Mouse (Mus musculus): ENCODE results near the gene Myh10.

The Myh10 gene

DNA sequence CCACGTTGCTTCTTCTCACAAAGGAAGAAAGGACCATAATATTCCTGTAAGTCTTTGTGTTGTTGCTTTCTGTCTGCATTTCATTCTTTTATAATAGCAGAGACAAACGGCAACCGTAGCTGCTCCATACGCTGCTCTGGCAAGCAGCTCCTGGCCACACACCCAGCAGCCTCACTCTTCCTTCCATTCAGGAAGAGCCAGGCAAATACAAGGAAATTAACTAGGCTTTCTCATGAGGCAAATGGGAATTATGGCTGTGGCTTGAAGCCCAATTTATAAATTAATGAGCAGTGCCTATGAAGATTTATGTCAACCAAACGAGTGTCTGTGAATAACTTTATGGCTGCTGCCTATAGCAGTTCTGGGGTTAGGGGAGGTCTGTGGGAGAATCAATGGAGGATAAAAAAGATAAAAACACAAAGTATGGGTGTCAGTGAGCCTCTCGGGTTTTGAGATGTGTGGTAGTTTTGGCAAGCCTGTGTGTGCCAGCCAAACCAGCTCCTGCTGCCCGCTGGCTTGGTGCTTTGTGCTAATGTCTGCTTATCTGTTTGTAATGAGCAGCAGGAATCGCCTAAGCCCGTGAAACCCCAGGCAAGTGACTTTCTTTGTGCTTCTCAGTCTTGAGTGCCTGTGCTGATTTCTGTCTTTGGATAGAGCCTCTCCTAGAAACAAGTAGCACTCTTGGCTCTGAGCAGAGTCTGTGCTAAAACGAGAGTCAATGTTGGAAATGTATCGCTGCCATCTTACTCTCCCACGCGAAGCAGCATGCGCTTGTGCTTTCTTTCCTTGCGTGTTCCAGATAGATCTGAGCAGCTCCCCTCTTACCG, 54.2 kb downstream of the Myh10 start:
- peak in 1 of 2 experiments; percentile 25 for DNase-seq (ENCODE audit: low spot score in 2 of 2)

DNA sequence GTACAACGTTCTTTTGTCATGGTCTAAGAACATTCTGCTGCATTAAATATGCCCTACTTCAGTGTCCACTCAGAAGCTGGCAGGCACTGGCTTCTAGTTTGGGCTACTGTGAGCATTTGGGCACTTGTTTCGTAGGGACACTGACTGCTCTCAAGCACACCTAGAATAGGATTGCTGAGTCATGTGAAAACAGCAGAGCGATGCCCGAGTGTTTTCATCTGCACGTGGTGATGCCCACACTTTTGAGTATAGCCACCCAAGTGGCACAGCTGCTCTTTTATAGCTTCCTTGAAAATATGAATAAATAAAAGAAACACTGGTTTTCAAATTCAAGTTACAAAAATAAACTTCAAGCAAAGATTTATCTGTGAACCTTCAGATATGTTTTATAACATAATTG, 56.8 kb downstream of the Myh10 start:
- no peak for DNase-seq (ENCODE audit: low spot score in 2 of 2)

- no peak for DNase-seq (ENCODE audit: low spot score in 2 of 2)
Observed at GRCm38 (mm10) chr11:68750206-68750605, 58.8 kb downstream of the Myh10 start.

GRCm38 (mm10) chr11:68750938-68751337, 59.6 kb downstream of the Myh10 start:
- DNase-seq (ENCODE audit: low spot score in 2 of 2), result peak in 1 of 2 experiments; percentile 18

GRCm38 (mm10) chr11:68754283-68754682, 62.9 kb downstream of the Myh10 start:
- DNase-seq (ENCODE audit: low spot score in 2 of 2), result no peak

DNA sequence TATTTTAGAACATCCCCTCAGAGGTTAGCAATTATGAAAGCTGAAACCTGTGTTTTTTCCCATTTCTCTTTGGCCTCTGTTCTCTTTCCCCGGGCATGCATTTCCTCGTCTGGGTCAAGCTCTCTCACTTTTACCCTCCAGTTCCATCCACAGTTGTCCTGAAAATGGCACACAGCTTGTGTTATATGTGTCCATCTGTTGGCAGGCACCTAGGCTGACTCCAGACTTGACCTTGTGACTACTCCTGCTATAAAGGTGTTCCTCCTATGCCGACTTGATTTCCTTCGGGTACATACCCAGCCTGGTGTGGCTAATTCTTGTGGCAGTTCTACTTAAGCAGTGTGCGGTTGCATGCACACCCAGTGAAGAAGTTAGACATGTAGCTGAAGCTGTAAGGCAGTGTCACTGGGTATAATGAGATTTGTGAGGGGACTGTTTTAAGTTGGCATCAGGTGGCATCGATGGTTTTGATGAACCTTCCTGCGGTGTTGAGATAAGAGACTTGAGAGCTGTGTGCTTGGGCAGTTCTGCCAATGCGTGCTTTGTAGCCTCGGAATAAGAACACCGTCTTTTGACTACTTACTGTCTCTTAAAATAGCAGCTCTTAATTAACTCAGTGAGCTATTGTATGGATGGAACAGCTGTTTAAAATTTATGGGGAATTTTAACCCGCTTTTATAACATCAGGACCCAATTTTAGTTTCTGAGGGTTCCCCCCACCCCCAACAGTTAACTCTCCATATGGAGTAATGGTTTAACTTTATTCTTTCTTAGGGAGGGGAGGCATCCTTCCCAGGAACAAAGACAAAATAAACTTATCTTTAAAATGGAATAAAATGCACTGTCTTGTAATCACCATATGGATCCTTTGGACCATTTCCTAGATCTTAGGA, 65.3 kb downstream of the Myh10 start:
- DNase-seq (ENCODE audit: low spot score in 2 of 2), result no peak

DNA sequence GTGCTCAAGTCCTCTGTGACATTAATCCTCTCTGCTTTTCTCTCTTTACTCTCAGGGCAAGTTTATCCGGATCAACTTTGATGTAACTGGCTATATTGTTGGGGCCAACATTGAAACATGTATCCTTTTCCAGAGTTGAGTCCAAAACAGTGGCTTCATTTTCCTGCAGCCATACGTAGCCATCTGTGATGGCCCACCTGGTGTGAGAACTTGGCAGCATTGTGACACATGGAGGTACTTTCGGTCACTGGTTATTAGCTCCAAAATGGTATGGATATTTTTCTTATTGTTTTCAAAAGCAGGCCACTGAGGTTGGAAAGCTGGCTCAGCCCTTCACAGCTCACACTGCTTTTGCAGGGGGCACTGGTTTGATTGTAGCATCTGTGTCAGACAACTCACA, 68.3 kb downstream of the Myh10 start:
- peak in 1 of 2 experiments; percentile 27 for DNase-seq (ENCODE audit: low spot score in 2 of 2)

DNA sequence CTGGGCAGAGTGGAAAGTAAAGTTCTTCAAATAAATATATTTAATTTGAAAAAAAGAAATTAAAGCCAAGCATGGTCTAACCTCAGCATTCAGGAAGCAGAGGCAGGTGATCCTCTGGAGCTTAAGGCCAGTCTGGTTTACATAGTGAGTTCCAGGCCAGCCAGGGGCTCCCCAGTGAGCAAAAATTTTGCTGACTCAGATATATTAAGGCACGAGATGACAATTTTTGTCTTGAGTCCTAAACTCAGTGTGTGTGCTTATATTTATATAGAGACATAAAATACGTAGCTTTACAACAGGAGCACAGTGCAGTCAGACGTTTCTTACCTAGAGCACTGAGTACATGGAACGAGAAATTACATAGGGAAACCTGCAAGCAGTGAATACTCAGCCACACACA, 69.8 kb downstream of the Myh10 start:
- no peak for DNase-seq (ENCODE audit: low spot score in 2 of 2)

DNA sequence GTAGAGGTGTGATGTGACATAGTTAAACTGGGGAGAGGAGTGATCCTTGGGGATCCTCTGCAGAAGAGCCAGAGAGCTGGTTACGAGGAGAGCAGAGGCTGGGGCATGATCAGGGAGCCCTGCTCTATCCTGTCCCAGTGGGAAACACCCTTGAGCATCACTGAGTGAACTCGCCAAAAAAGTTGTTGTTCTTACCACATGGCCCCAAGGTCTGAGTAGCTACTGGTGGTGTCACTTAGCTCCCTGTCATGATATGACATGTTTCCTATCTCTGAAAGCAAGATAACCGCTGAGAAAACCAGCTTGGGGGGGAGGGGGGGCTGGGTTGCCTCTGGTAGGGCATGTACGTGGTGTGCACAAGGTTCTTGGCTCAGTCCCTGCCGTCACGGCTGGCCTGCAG, 70.3 kb downstream of the Myh10 start:
- no peak for DNase-seq (ENCODE audit: low spot score in 2 of 2)

DNA sequence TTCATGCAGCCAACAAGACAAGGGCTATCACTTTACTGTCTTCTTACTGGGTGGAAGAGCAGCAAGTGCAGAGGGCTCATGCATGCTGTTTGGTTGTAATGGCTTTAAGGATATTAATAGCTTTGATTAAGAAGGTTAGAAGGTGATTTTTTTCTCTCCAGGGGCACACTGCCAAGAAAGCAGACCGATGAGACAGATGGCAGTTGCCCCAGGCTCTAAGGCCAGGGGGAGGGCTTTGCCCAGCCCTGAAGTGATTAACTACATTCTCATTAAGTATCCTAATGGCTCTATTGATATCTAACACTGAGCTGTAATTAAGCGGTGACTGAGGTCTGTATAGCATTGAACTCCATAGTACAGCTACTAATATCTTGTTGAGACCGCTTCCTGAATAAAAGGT, 73.3 kb downstream of the Myh10 start:
- DNase-seq (ENCODE audit: low spot score in 2 of 2), result peak in 1 of 2 experiments; percentile 44

- DNase-seq (ENCODE audit: low spot score in 2 of 2), result no peak
Observed at GRCm38 (mm10) chr11:68767762-68768542, 76.6 kb downstream of the Myh10 start.

DNA sequence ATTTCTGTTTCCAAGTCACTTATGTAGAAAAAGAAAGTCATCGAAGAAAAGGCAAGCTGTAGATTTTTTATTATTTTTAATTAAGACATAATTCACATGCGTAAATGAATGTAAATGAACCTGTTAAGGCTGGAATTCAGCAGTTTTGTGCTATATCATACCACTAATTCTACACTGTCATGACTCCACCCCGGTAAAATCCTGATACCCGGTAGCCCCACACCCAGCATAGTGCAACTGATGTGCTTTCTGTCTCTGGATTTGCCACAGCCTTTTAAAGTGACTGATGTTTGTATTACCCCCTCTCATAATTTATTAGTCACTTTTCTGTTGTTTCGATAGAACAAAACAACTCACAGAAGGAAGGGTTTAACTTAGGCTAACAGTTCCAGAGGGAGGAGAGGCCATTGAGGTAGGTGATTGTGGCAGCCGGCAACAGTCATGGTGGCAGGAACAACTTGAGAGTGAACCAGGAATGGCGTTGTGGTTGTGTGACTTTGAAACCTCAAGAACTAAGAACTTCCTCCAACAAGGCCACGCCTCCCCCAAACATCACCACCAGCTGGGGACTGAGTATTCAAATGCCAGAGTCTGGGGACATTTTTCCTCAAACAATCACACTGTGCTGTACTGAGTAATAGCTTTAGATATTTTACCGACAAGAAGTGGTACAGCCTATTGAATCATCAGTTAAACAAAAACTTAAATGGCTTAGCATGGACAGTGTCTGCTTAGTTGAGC, 78.6 kb downstream of the Myh10 start:
- DNase-seq (ENCODE audit: low spot score in 2 of 2), result no peak

DNA sequence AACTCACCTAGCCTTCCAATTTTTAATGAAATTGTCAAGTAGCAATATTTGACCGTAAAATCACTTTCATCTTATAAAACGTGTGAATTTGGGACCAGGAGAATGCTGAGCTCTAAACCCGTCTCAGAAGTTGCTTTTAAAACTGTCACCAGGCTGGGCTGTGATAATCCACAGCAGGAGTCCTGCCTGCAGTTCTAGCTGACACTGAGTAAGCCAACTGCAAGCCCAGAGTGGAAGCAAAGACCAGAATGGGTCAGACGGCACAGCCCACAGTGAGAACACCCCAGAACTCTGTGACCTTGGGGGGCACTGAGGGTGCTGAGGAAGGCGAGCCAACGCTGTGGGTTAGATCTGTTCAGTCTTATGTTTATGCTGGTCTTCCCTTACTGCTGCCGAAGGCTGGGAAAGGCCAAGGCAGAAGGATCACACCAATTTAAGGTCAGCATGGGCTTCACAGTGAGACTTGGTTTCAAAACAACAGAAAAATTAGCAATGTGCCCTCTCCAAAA, 84.8 kb downstream of the Myh10 start:
- no peak for DNase-seq (ENCODE audit: low spot score in 2 of 2)

- DNase-seq (ENCODE audit: low spot score in 2 of 2), result no peak
Observed at GRCm38 (mm10) chr11:68777933-68778332, 86.6 kb downstream of the Myh10 start.

- no peak for DNase-seq (ENCODE audit: low spot score in 2 of 2)
Observed at GRCm38 (mm10) chr11:68778855-68779254, 87.5 kb downstream of the Myh10 start.

DNA sequence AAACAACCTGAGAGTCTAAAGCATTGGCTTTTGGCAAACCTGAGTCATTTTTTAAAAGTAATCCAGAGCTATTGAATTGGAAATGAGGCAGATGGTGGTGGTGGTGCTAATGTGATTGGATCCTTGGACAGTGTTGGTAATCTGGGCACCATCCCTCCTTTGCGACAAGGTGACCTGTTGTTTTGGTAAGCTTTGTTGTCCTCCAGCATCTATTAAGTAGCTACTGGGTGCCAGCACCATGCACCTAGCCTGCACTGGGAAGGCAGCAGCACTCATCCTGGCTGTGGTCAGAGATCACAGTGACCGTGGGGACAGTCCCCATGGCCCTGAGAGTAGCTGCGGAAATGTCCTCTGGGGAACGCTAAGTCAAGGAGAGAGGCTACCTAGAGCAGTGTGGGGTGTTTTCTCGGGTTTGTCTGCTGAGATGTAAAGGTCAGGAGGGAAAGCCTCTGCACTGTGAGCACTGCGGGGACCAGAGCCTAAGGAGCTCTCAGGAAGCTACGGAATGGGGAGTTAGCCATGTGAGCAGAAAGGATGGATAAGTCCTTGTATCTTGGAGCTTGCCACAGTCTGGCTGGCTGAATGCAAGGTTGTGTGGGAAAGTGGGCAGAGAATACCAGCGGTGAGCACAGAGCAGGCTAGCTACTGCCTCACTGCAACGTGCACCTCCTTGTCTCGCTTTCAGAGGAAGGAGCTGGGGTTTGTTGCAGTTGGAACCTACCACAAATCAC, 88.5 kb downstream of the Myh10 start:
- no peak for DNase-seq (ENCODE audit: low spot score in 2 of 2)

DNA sequence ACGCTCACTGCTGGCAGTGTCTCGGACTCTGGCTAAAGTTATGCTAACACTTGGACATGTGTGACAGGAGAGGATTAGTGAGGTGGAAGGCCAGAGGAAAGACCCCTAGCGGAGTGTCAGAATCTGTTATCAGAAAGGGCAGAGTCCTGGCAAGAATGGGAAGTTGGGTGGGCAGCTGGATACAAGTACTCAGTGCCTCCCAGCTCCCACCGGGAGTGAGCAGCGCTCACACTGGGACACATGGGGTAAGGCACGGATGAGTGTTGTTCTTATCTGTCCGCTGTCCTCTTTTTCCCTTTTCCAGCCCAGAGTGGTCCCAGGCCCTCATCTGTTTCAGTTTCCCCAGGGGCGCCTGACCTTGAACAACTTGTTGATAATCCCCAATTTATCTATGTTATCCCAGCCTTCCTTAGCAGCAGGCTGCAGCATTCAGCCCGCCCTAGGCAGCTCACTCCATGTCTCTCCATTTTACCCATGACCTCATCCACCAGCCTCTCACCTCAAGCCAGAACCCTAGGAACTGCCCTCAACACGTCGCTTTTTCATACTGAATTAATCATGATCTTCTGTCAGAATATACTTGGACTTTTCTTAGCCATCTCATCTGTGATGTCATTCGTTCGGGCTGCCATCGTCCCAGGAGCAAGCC, 89.2 kb downstream of the Myh10 start:
- no peak for DNase-seq (ENCODE audit: low spot score in 2 of 2)

DNA sequence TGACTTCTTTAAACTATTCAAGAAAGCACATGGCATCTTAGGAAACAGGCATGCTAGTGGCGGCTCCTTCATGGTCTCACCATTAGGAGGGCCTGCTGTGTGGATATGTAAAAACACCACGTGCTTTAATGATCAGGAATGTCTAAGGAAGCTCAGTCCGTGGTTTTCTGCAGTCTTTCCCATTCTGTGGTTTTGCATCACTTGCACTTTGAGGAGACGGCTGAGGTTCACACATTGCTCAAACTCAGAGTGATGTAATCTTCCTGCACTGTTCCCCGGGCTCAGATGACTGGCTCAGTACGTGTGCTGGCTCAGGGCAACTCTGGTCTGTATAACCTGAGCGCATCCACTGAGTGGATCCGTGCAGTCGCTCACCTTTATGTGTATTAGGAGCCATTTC, 91.0 kb downstream of the Myh10 start:
- DNase-seq (ENCODE audit: low spot score in 2 of 2), result no peak

DNA sequence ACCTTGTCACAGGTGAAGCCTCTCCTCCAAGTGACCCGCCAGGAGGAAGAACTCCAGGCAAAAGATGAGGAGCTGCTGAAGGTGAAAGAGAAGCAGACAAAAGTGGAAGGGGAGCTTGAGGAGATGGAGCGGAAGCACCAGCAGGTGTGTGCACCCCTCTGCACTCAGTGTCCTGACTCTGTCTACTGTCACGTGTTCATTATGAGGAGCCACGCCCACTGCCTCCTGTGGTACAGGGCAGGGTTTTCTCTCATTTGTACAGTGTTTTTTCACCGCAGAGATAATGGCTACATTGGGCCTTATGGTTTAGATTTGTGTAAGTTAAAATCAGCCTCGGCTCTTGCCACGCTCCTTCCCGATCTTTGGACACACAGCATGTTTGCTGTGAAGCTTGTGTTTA, 94.5 kb downstream of the Myh10 start:
- DNase-seq (ENCODE audit: low spot score in 2 of 2), result no peak

DNA sequence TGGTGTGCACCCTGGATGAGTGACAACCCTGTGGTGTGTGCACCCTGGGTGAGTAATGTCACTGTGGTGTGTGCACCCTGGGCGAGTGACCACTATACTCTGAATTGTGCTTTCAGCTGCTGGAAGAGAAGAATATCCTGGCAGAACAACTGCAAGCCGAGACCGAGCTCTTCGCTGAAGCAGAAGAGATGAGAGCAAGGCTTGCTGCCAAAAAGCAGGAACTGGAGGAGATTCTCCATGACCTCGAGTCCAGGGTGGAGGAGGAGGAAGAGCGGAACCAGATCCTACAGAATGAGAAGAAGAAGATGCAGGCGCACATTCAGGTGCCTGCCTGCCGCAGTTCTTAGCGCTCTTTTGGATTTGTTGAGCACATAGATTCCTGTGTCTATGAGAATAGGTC, 95.9 kb downstream of the Myh10 start:
- DNase-seq (ENCODE audit: low spot score in 2 of 2), result no peak
